Mouse (Mus musculus) stomach, embryonic 16.5 days (tissue): ENCODE results near the gene Capn1. TPM values are rescaled to one million over a fixed set of nuclear protein-coding genes. Genes with fewer than 3 reads are reported as not detected.
"Not testable (repeated sequence)": the region's sequence is repeated elsewhere in the genome, so short reads cannot be mapped to it uniquely, and the experiment has no call there.

Source experiments
- ATAC-seq: fragments of 200-750 bp; cut with Nextera tagmentation; 2 replicates; pipeline ENCODE4 v1.8.0; 2017; ENCODE audit warnings: moderate number of reproducible peaks, moderate TSS enrichment; ENCODE audit not compliant: insufficient read depth, low FRiP score
- H3K27ac ChIP-seq: fragments of 300-500 bp; sonication (generic); 2 replicates; pipeline ENCODE4 v1.5.1; 2014; ENCODE audit warnings: low read length
- H3K27me3 ChIP-seq: fragments of 300-500 bp; sonication (generic); 2 replicates; pipeline ENCODE4 v1.6.1; 2014; ENCODE audit warnings: low read length, control low read depth, mixed read lengths; ENCODE audit not compliant: control insufficient read depth, insufficient read depth
- H3K36me3 ChIP-seq: fragments of 300-500 bp; sonication (generic); 2 replicates; pipeline ENCODE4 v1.6.1; 2014; ENCODE audit warnings: low read length; ENCODE audit not compliant: control insufficient read depth, insufficient read depth
- H3K4me1 ChIP-seq: fragments of 300-500 bp; sonication (generic); 2 replicates; pipeline ENCODE4 v1.6.1; 2014; ENCODE audit warnings: low read length, control low read depth, mixed read lengths; ENCODE audit not compliant: control insufficient read depth, insufficient read depth
- H3K4me2 ChIP-seq: fragments of 300-500 bp; sonication (generic); 2 replicates; pipeline ENCODE4 v1.6.1; 2014; ENCODE audit warnings: low read depth, low read length, mixed read lengths
- H3K4me3 ChIP-seq: fragments of 300-500 bp; sonication (generic); replicated peaks from 2 replicates; pipeline ENCODE4 v1.5.1; 2014; ENCODE audit warnings: mild to moderate bottlenecking, low read length
- H3K9ac ChIP-seq: fragments of 300-500 bp; sonication (generic); 2 replicates; pipeline ENCODE4 v1.6.1; 2014; ENCODE audit warnings: low read length
- H3K9me3 ChIP-seq: fragments of 300-500 bp; sonication (generic); replicated peaks from 2 replicates; pipeline ENCODE4 v1.6.1; 2016; ENCODE audit warnings: low read length, control low read depth; ENCODE audit not compliant: control insufficient read depth
- WGBS: fragments of 180-500 bp; shearing (Covaris S2); extraction: QIAGEN DNeasy Blood & Tissue Kit; methylation state at CpG from one replicate; pipeline ENCODE4 v1.1.7; 2014; 5-methylcytosine and 5-hydroxymethylcytosine counted together
- polyA plus RNA-seq: library from polyadenylated mRNA; unstranded; fragments of >200 nt; fragmentation: Nextera tagmentation; extraction: Ambion mirVana; gene quantifications from 2 replicates; pipeline ENCODE4 v1.2.1, GENCODE M21; 2015

Gene Capn1
- polyA plus RNA-seq, 1 experiment from 2014 or later, result 22.0 TPM

DNA sequence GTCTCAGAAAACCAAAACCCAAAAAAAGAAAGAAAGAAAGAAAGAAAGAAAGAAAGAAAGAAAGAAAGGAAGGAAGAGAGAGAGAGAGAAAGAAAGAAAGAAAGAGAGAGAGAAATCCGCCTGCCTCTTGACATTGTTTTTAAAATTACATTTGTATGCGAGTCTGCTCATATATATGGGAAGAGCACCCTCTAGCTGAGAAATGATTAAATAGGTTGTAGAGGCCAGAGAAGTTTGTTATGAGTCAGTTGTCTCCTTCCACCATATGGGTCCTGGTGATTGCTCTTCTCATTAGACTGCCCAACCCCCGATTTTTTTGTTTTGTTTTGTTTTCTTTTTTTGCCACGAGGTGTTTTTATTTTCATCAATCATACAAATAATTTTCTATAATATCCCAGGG lies 28.4 kb upstream of the Capn1 start:
- H3K27ac ChIP-seq, H3K4me2 ChIP-seq, H3K9ac ChIP-seq, H3K4me3 ChIP-seq, H3K9me3 ChIP-seq, ATAC-seq, H3K36me3 ChIP-seq, H3K27me3 ChIP-seq: not testable (repeated sequence)
- WGBS, result 50% methylated on average over 4 of the region's 4 CpGs
- H3K4me1 ChIP-seq, result peaks cover 18% of the 10 kb centered on the region

DNA sequence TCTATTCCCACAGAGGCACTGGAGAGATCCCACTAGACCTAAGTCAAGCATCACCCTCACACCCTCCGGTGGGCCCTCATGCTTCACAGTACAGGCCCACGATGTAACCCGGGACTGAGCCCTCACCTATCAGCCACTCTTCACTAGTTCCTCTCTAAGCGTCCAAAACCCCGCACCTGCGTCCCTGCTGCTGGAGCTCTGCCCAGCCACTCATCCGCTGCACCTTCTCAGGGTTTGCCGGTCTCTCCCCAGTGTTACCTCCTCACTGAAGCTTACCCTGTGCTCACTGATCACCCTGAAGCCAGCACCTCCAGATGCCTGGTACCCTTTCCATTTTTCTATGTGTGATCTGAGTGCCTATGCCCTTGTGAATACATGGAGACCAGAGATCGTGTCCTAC lies 26.6 kb upstream of the Capn1 start:
- H3K36me3 ChIP-seq, result no peaks in the 10 kb centered on the region
- no peaks in the 10 kb centered on the region for H3K27me3 ChIP-seq
- H3K4me2 ChIP-seq, result no peak overlapping the region
- 80% methylated on average over 9 of the region's 9 CpGs for WGBS
- no peak overlapping the region for H3K27ac ChIP-seq
- no peaks in the 10 kb centered on the region for H3K9me3 ChIP-seq
- no peak for ATAC-seq
- H3K4me1 ChIP-seq, result peaks cover 5% of the 10 kb centered on the region; the same call in 1 of the 2 replicates
- H3K4me3 ChIP-seq, result no peak overlapping the region
- no peak overlapping the region for H3K9ac ChIP-seq

DNA sequence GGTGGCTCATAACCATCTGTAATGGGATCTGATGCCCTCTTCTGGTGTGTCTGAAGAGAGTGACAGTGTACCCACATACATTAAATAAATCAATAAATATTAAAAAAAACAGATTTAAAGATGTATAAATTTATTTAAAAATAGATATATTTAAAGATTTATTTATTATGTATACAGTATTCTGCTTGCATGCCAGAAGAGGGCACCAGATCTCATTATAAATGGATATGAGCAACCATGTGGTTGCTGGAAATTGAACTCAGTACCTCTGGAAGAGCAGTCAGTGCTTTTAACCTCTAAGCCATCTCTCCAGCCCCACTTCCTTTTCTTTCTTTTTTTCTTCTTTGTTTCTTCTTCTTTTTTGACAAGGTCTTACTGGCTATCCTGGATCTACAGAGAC lies 24.3 kb upstream of the Capn1 start:
- no peak overlapping the region for H3K4me2 ChIP-seq
- H3K4me1 ChIP-seq, result no peaks in the 10 kb centered on the region
- H3K4me3 ChIP-seq, result no peak overlapping the region
- no peaks in the 10 kb centered on the region for H3K36me3 ChIP-seq
- no peak for ATAC-seq
- H3K9me3 ChIP-seq, result no peaks in the 10 kb centered on the region
- no peaks in the 10 kb centered on the region for H3K27me3 ChIP-seq
- H3K27ac ChIP-seq, result no peak overlapping the region
- no peak overlapping the region for H3K9ac ChIP-seq

DNA sequence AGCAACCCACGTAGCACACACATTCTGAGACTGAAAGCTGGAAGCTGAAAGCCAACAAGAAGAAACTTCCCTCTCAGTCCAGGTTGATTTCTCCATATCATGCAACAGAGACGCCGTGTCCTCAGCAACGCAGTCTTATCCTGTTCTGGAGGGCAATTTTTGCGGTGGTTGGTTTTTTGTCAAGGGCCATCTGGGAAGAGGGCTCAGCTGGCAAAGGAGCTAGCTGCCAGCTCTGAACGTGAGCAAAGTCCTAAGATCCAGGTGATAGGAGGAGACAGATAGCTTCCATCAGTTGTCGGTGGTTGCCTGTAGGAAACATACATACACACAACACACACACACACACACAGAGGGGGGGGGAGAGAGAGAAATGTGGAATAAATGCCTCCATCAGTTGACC lies 22.6 kb upstream of the Capn1 start:
- H3K9me3 ChIP-seq, result no peaks in the 10 kb centered on the region
- H3K27me3 ChIP-seq, result no peaks in the 10 kb centered on the region
- no peaks in the 10 kb centered on the region for H3K4me1 ChIP-seq
- no peak overlapping the region for H3K9ac ChIP-seq
- ATAC-seq, result no peak
- no peak overlapping the region for H3K27ac ChIP-seq
- WGBS, result 78% methylated on average over 7 of the region's 7 CpGs
- no peak overlapping the region for H3K4me2 ChIP-seq
- no peak overlapping the region for H3K4me3 ChIP-seq
- H3K36me3 ChIP-seq, result no peaks in the 10 kb centered on the region

DNA sequence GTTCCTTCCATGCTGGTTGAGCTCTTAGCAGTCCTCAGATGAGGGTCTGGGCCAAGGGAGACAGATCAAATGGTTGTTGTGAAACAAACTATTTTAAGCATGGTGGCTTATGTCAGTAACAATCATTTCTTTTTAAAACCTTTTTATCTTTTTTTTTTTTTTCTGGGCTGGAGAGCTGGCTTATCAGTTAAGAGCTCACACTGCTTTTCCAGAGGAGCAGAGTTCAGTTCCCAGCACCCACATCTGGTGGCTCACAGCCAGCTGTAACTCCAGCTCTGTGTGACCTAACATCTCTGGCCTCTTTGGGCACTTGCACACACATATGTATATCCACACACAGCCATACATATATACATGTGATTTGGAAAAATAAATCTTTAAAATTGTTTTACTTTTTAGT lies 22.0 kb upstream of the Capn1 start:
- no peaks in the 10 kb centered on the region for H3K27me3 ChIP-seq
- no peak overlapping the region for H3K27ac ChIP-seq
- no peaks in the 10 kb centered on the region for H3K36me3 ChIP-seq
- no peak overlapping the region for H3K9ac ChIP-seq
- H3K4me2 ChIP-seq, result no peak overlapping the region
- H3K4me1 ChIP-seq, result no peaks in the 10 kb centered on the region
- H3K9me3 ChIP-seq, result no peaks in the 10 kb centered on the region
- no peak overlapping the region for H3K4me3 ChIP-seq
- ATAC-seq, result no peak

DNA sequence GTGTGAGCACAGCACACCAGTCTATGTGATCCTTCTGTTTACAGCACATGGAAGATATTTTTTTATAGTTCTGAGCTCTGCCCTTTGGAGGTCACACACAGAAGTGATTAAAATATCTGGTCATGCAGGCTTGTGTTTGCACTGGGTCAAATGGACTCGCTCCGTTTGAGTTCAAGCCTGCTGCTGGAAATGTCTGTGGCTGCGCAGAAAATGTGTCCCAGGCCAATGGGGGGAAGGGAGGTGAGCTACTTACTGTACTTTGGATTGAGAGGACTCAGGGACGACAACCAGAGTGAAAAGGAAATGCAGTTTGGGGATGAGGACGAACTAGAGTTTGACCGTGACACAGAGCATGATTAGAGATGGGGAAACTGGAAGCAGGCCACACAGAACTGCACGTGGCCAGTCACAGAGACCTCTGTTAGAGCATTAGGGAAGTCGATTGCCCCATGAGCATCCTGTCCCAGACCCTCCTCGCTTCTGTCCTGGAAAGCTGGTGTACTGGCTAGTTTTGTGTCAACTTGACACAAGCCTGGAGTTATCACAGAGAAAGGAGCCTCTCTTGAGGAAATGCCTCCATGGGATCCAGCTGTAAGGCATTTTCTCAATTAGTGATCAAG lies 20.4 kb upstream of the Capn1 start:
- no peaks in the 10 kb centered on the region for H3K36me3 ChIP-seq
- H3K9me3 ChIP-seq, result no peaks in the 10 kb centered on the region
- H3K4me3 ChIP-seq, result no peak overlapping the region
- no peak overlapping the region for H3K9ac ChIP-seq
- no peak overlapping the region for H3K27ac ChIP-seq
- WGBS, result 67% methylated on average over 9 of the region's 9 CpGs
- H3K27me3 ChIP-seq, result no peaks in the 10 kb centered on the region
- H3K4me1 ChIP-seq, result no peaks in the 10 kb centered on the region
- H3K4me2 ChIP-seq, result no peak overlapping the region
- ATAC-seq, result no peak

DNA sequence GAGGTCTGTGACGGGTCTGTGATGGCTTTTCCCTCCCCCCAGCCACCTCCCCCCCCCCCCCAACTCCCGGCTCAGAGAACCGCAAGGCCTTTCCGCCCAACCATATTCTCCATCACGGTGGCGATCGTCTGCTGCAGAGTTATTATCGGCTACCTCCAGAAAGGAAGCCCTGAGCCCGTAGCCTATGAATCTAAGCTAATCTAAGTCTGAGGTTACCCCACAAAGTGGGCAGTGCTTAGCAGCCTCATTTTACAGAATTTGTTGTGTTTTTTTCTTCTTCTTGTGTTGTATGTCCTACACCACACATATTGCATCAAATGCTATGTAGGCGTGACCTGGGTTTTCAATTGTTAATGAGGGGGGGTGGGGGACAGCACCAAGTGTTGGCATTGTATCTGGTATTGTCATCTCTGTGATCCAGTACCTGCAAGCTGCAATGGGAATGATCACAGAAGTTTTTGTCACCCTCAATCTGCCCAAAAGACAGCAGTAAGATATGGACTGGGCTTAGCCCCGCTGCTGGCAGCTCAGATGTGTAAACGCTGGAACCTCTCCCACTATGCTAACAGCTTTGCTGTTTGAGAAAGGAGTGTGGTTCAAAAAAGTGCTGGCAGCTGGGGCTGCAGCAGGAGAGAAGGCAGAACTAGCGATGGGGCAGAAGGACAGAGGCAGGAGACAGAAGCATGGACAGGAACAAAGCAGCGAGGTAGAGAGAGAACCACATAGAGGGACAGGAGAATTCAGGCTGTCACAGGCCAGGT lies 15.0 kb upstream of the Capn1 start:
- Histone ChIP-seq H3K9ac (no peak overlapping the region), H3K4me3 (no peak overlapping the region), H3K4me1 (no peaks in the 10 kb centered on the region), H3K27ac (no peak overlapping the region), H3K36me3 (no peaks in the 10 kb centered on the region), H3K27me3 (no peaks in the 10 kb centered on the region), H3K4me2 (no peak overlapping the region), H3K9me3 (no peaks in the 10 kb centered on the region)
- 58% methylated on average over 14 of the region's 14 CpGs for WGBS
- ATAC-seq, result no peak

DNA sequence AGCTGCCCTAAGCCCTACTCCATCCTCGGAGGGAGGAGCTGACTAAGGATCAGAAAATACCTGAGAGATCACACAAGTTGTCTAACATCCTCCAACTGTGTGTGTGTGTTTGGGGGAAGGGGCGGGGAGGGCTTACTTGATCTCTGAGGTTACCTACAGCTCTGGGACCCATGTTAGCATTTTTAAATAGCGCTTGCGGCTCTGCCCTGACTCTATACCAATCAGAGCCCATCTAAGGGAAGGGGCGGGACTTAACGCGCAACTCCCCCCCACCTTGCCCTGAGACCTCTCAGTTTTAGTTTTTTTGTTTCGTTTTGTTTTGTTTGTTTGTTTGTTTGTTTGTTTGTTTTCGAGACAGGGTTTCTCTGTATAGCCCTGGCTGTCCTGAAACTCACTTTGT lies 13.7 kb upstream of the Capn1 start:
- H3K36me3 ChIP-seq, result no peaks in the 10 kb centered on the region
- H3K9me3 ChIP-seq, result no peaks in the 10 kb centered on the region
- H3K27ac ChIP-seq, result no peak overlapping the region
- no peak overlapping the region for H3K4me2 ChIP-seq
- no peak for ATAC-seq
- H3K4me1 ChIP-seq, result no peaks in the 10 kb centered on the region
- H3K9ac ChIP-seq, result no peak overlapping the region
- H3K27me3 ChIP-seq, result no peaks in the 10 kb centered on the region
- H3K4me3 ChIP-seq, result no peak overlapping the region
- WGBS, result 75% methylated on average over 9 of the region's 9 CpGs

DNA sequence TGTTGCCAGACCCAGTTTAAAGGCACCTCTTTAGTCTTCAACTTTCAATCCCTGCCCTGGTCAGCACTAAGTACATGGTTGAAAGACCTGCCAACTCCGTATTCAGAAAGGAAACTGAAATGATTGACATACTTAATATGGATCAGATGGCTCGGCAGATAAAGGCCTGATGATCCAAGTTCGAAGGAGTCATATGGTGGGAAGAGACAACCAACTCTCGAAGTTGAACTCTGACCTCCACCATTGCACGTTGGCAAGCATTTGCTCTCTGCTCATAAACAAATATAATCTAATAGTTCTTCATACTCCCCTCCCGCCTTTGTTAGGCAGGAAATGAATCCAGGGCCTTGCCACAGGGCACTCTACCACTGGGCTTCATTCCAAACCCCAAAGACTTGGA lies 13.3 kb upstream of the Capn1 start:
- Histone ChIP-seq H3K4me3 (no peak overlapping the region), H3K9me3 (no peaks in the 10 kb centered on the region), H3K27ac (no peak overlapping the region), H3K4me2 (no peak overlapping the region), H3K27me3 (no peaks in the 10 kb centered on the region), H3K9ac (no peak overlapping the region), H3K36me3 (no peaks in the 10 kb centered on the region), H3K4me1 (no peaks in the 10 kb centered on the region)
- ATAC-seq, result no peak
- WGBS, result 70% methylated on average over 6 of the region's 6 CpGs
